Mouse (Mus musculus) kidney, adult 2 months (tissue): Measurements from ENCODE around the gene Dcaf15.

Experiments used
- CTCF ChIP-seq: fragments of 200-500 bp; conservative IDR thresholded peaks from 2 replicates; pipeline ENCODE4 v1.5.1; 2011; ENCODE audit warnings: low read depth, mild to moderate bottlenecking, control low read depth, low read length, moderate library complexity, mixed read lengths; ENCODE audit not compliant: insufficient read depth, insufficient read length
- POLR2A ChIP-seq: fragments of 200-500 bp; IDR thresholded peaks from one replicate; pipeline ENCODE4 v1.6.1; 2011; ENCODE audit warnings: low read depth, low read length, control low read depth

DNA sequence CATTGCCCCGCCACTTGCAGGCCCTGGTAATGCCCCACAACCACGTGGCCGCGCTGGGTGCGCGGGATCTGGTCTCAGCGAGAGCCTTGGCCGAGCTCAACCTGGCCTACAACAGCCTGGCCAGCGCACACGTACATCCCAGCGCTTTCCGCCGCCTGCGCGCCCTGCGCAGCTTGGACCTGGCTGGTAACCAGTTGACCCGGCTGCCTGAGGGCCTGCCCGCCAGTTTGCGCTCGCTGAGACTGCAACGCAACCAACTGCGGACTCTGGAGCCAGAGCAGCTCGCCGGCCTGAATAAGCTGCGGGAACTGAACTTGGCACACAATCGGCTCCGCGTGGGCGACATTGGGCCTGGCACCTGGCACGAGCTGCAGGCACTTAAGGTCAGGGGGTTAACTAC lies 26.2 kb upstream of the Dcaf15 start:
- TF ChIP-seq POLR2A (no peak), CTCF (no peak)
